Mouse (Mus musculus) liver, embryonic 14.5 days (tissue): ENCODE results near the gene Runx2.

Experiments
- CTCF ChIP-seq: IDR thresholded peaks from 2 replicates; pipeline ENCODE4 v1.5.1; 2016; ENCODE audit warnings: antibody characterized with exemption, low read depth, control low read depth
- EP300 ChIP-seq: IDR thresholded peaks from 2 replicates; pipeline ENCODE4 v1.6.1; 2016; ENCODE audit warnings: antibody characterized with exemption, low read depth

GRCm38 (mm10) chr17:44652054-44652453, 162.5 kb downstream of the Runx2 start:
- TF ChIP-seq CTCF: no peak
- TF ChIP-seq EP300: no peak
